Mouse (Mus musculus): ENCODE measurements at regions not wholly inside any gene's neighbourhood (a gene's known extent, or its start where the extent isn't known, plus 50 kb on each side); places are given as distances from the start of the nearest gene placed in this dataset.

DNA sequence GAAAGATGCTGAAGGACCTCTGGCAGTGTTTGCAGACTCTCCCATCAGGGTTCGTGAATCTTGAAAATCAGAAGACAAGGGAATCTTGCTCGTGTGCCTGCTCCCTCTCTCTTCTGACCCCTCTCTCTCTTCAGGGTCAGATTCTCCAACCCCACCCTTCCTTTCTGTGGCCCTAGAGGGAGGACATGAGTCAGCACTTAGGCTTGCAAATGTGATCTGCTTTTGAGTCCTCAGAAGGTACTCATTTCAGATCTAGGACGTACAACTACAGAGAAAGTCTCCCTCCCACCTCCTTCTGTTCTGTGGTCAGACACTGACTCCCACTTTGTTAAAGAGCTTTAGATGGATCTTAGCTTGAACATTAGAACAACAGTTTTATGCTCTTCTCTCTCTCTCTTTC is 156.9 kb upstream of the Prdm1 start:
- no peak for TF ChIP-seq CTCF (IDR thresholded peaks at IDR 0.05; ENCODE audit: low read depth)
- TF ChIP-seq EP300 (IDR thresholded peaks at IDR 0.05; ENCODE audit: low read depth): no peak

Measured in liver, postnatal 0 days (tissue).